Mouse (Mus musculus): ENCODE measurements around the gene Il1b.

Gene Il1b

GRCm38 (mm10) chr2:129368106-129368505, 2.8 kb downstream of the Il1b start:
- DNase-seq: no peak

GRCm38 (mm10) chr2:129367246-129367645, 3.7 kb downstream of the Il1b start:
- no peak for DNase-seq

GRCm38 (mm10) chr2:129360975-129361560, 9.9 kb downstream of the Il1b start:
- DNase-seq: no peak

GRCm38 (mm10) chr2:129360197-129360596, 10.7 kb downstream of the Il1b start:
- DNase-seq: no peak

- DNase-seq: peak; percentile 14
Measured at GRCm38 (mm10) chr2:129338138-129338621, 32.8 kb downstream of the Il1b start.

- DNase-seq: no peak
Measured at GRCm38 (mm10) chr2:129333471-129333870, 37.5 kb downstream of the Il1b start.

- no peak for DNase-seq
Measured at GRCm38 (mm10) chr2:129330540-129330939, 40.4 kb downstream of the Il1b start.

GRCm38 (mm10) chr2:129330024-129330423, 40.9 kb downstream of the Il1b start:
- no peak for DNase-seq

GRCm38 (mm10) chr2:129328238-129328637, 42.7 kb downstream of the Il1b start:
- DNase-seq: no peak

- DNase-seq: no peak
Measured at GRCm38 (mm10) chr2:129324216-129324615, 46.7 kb downstream of the Il1b start.

GRCm38 (mm10) chr2:129322117-129322635, 48.8 kb downstream of the Il1b start:
- no peak for DNase-seq

GRCm38 (mm10) chr2:129320033-129320605, 50.8 kb downstream of the Il1b start:
- DNase-seq: no peak

- no peak for DNase-seq
Measured at GRCm38 (mm10) chr2:129315831-129316230, 55.1 kb downstream of the Il1b start.

GRCm38 (mm10) chr2:129314880-129315279, 56.1 kb downstream of the Il1b start:
- DNase-seq: no peak
